Mouse (Mus musculus) lung, postnatal 0 days (tissue): ENCODE results near the gene Olfr974. TPM values are rescaled to one million over a fixed set of nuclear protein-coding genes. Genes with fewer than 3 reads are reported as not detected.
"Not testable (repeated sequence)": the region's sequence is repeated elsewhere in the genome, so short reads cannot be mapped to it uniquely, and the experiment has no call there.

Experiments
- ATAC-seq: fragments of 200-750 bp; cut with Nextera tagmentation; 2 replicates; pipeline ENCODE4 v1.8.0; 2017; ENCODE audit warnings: moderate library complexity
- DNase-seq: peaks from one replicate; pipeline ENCODE4 v3.0.0-alpha.2; 2016; ENCODE audit warnings: low spot score
- H3K27ac ChIP-seq: fragments of 300-500 bp; sonication (generic); 2 replicates; pipeline ENCODE4 v1.5.1; 2014; ENCODE audit warnings: antibody characterized with exemption, mild to moderate bottlenecking, low read length, mixed read lengths
- H3K27me3 ChIP-seq: fragments of 300-500 bp; sonication (generic); replicated peaks from 2 replicates; pipeline ENCODE4 v1.6.1; 2014; ENCODE audit warnings: low read length, mixed read lengths; ENCODE audit not compliant: insufficient read depth
- H3K36me3 ChIP-seq: fragments of 300-500 bp; sonication (generic); 2 replicates; pipeline ENCODE4 v1.6.1; 2014; ENCODE audit warnings: low read length, mixed read lengths; ENCODE audit not compliant: insufficient read depth
- H3K4me1 ChIP-seq: fragments of 300-500 bp; sonication (generic); 2 replicates; pipeline ENCODE4 v1.6.1; 2014; ENCODE audit warnings: antibody characterized with exemption, low read depth, low read length, mixed read lengths; ENCODE audit not compliant: insufficient read depth
- H3K4me2 ChIP-seq: fragments of 300-500 bp; sonication (generic); replicated peaks from 2 replicates; pipeline ENCODE4 v1.6.1; 2014; ENCODE audit warnings: low read depth, mild to moderate bottlenecking, low read length, moderate library complexity, mixed read lengths
- H3K4me3 ChIP-seq: fragments of 300-500 bp; sonication (generic); 2 replicates; pipeline ENCODE4 v1.5.1; 2014; ENCODE audit warnings: low read depth, low read length
- H3K9ac ChIP-seq: fragments of 300-500 bp; sonication (generic); replicated peaks from 2 replicates; pipeline ENCODE4 v1.6.1; 2014; ENCODE audit warnings: low read depth, mild to moderate bottlenecking
- H3K9me3 ChIP-seq: fragments of 300-500 bp; sonication (generic); 2 replicates; pipeline ENCODE4 v1.6.1; 2016; ENCODE audit warnings: low read length, mixed read lengths
- CTCF ChIP-seq: IDR thresholded peaks from 2 replicates; pipeline ENCODE4 v1.5.1; 2016; ENCODE audit warnings: antibody characterized with exemption, mild to moderate bottlenecking
- EP300 ChIP-seq: IDR thresholded peaks from 2 replicates; pipeline ENCODE4 v1.6.1; 2016; ENCODE audit warnings: antibody characterized with exemption, mild to moderate bottlenecking, control low read depth
- WGBS: fragments of 180-500 bp; shearing (Covaris S2); extraction: QIAGEN DNeasy Blood & Tissue Kit; methylation state at CpG from one replicate; pipeline ENCODE4 v1.1.7; 2014; 5-methylcytosine and 5-hydroxymethylcytosine counted together
- polyA plus RNA-seq: library from polyadenylated mRNA; unstranded; fragments of >200 nt; fragmentation: Nextera tagmentation; extraction: Ambion mirVana; gene quantifications from 2 replicates; pipeline ENCODE4 v1.2.1, GENCODE M21; 2015

The Olfr974 gene
- polyA plus RNA-seq, result not detected in 2 replicates

- DNase-seq (no peak), ATAC-seq (no peak)
- Histone ChIP-seq H3K4me3 (no peak within 1 kb of the TSS), H3K4me1 (no peaks in the 10 kb centered on the region), H3K27me3 (no peaks in the 10 kb centered on the region), H3K9me3 (no peaks in the 10 kb centered on the region), H3K4me2 (no peak within 1 kb of the TSS), H3K27ac (no peak within 1 kb of the TSS), H3K36me3 (no peaks in the 10 kb centered on the region), H3K9ac (no peak within 1 kb of the TSS)
- 83% methylated on average over 1 of the region's 1 CpGs for WGBS
- TF ChIP-seq CTCF (no peak), EP300 (no peak)
Measured at GRCm38 (mm10) chr9:39937201-39937600, at the start of gene Olfr974. Gene Olfr974 (plus strand): TSS chr9:39937501.

- no peaks in the 10 kb centered on the region for H3K9me3 ChIP-seq
- no peaks in the 10 kb centered on the region for H3K27me3 ChIP-seq
- H3K4me3 ChIP-seq, result no peak overlapping the region
- 61% methylated on average over 6 of the region's 6 CpGs for WGBS
- no peaks in the 10 kb centered on the region for H3K36me3 ChIP-seq
- H3K9ac ChIP-seq, result no peak overlapping the region
- TF ChIP-seq CTCF, result no peak
- TF ChIP-seq EP300, result no peak
- H3K4me2 ChIP-seq, result no peak overlapping the region
- H3K4me1 ChIP-seq, result no peaks in the 10 kb centered on the region
- ATAC-seq, result no peak
- DNase-seq, result no peak
- H3K27ac ChIP-seq, result no peak overlapping the region
Measured at GRCm38 (mm10) chr9:39905106-39905505, 32.2 kb upstream of the Olfr974 start.

DNA sequence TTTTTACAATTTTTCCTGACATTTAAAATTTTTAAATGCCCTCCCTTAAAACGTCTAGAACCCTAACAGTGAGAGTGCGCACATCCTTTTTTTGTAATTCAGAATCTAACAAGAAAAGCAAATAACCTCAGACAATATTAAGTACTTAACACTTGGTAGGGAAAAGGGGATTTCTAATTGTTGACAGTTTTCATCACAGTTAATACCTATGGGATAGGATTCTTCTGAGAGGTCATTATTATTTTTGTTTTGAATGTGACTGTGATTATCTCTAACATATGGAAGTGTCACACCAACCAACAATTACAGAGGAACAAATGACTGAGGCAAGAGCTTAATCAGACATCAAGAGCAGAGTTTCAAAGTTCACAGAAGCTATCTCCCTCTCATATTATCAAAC is 30.3 kb upstream of the Olfr974 start, which contains the start of gene Olfr229:
Gene Olfr229 (plus strand): TSS at position 301 of the 400 bp plus-strand sequence.
- H3K9ac ChIP-seq, result no peak within 1 kb of the TSS
- DNase-seq, result no peak
- H3K27ac ChIP-seq, result no peak within 1 kb of the TSS
- no peaks in the 10 kb centered on the region for H3K36me3 ChIP-seq
- no peak within 1 kb of the TSS for H3K4me3 ChIP-seq
- H3K9me3 ChIP-seq, result no peaks in the 10 kb centered on the region
- TF ChIP-seq EP300, result no peak
- no peak for TF ChIP-seq CTCF
- 67% methylated on average over 2 of the region's 2 CpGs for WGBS
- ATAC-seq, result no peak
- no peak within 1 kb of the TSS for H3K4me2 ChIP-seq
- H3K4me1 ChIP-seq, result no peaks in the 10 kb centered on the region
- no peaks in the 10 kb centered on the region for H3K27me3 ChIP-seq

DNA sequence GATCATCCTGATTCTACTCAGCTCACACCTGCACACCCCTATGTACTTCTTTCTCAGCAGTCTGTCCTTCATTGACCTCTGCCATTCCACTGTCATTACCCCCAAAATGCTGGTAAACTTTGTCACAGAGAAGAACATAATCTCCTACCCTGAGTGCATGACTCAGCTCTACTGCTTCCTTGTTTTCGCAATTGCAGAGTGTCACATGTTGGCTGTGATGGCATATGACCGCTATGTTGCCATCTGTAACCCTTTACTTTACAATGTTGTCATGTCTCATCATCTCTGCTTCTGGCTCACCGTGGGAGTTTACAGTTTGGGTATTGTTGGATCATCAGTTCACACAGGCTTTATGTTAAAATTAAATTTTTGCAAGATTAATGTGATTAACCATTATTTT is 27.4 kb upstream of the Olfr974 start:
- TF ChIP-seq CTCF, result no peak
- no peak for TF ChIP-seq EP300
- H3K36me3 ChIP-seq, result no peaks in the 10 kb centered on the region

DNA sequence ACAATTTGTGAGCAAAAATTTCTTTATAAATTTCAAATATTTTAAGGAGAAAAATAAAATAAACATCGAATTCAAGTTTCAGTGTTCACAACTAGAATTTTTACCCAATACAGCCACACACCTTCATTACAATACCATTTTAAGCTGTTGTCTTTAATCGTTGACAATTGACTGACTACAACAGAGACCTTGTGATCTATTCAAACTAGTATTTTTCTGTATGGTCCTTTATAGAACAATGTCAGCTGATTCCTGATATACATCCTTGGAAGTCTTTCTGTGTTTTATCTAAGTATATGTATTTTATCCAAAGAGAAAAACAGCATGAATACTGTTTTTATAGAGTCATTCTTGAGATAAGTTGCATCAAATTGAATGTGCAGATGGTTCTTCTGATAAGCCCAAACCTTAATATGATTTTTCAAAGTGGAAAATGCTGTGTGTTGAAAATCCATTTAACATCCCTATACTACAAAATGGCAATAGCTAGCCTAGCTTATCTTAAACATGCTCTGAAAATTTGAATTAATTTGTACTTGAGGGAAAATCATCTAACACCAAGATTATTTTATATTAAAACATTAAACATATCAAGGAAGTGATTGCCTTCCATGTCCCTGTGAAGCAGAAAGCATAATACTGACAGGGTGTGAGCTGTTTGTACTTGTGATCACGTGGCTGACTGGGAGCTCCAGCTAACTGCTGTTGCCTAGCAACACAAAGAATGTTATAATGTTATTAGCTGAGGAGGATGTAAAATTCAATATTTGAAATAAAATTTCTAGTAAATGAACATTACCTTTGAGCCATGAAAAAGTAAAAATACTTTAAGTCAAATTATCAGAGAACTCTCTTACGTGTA is 9.1 kb upstream of the Olfr974 start:
- H3K4me2 ChIP-seq, H3K9ac ChIP-seq, DNase-seq, H3K27me3 ChIP-seq, H3K9me3 ChIP-seq, H3K36me3 ChIP-seq, H3K4me1 ChIP-seq, ATAC-seq, H3K4me3 ChIP-seq, H3K27ac ChIP-seq: not testable (repeated sequence)
- no CpG with 5 or more reads among the region's 4 CpGs for WGBS

More for the DNA sequence above, 27.4 kb upstream of the Olfr974 start:
- Histone ChIP-seq H3K9ac (no peak overlapping the region), H3K4me1 (no peaks in the 10 kb centered on the region), H3K9me3 (no peaks in the 10 kb centered on the region), H3K27me3 (no peaks in the 10 kb centered on the region), H3K4me3 (no peak overlapping the region), H3K4me2 (no peak overlapping the region), H3K27ac (no peak overlapping the region)
- 67% methylated on average over 3 of the region's 3 CpGs for WGBS
- ATAC-seq (no peak; the same call in 1 of the 2 replicates), DNase-seq (no peak)

- not testable (repeated sequence) for H3K9me3 ChIP-seq, ATAC-seq, H3K4me1 ChIP-seq, H3K27ac ChIP-seq, DNase-seq, H3K4me3 ChIP-seq, H3K27me3 ChIP-seq, H3K4me2 ChIP-seq, H3K36me3 ChIP-seq, H3K9ac ChIP-seq
- 60% methylated on average over 1 of the region's 1 CpGs for WGBS
Measured at GRCm38 (mm10) chr9:39928837-39929236, 8.5 kb upstream of the Olfr974 start.
